Mouse (Mus musculus): ENCODE measurements at regions not wholly inside any gene's neighbourhood (a gene's known extent, or its start where the extent isn't known, plus 50 kb on each side); places are given as distances from the start of the nearest gene placed in this dataset.

DNA sequence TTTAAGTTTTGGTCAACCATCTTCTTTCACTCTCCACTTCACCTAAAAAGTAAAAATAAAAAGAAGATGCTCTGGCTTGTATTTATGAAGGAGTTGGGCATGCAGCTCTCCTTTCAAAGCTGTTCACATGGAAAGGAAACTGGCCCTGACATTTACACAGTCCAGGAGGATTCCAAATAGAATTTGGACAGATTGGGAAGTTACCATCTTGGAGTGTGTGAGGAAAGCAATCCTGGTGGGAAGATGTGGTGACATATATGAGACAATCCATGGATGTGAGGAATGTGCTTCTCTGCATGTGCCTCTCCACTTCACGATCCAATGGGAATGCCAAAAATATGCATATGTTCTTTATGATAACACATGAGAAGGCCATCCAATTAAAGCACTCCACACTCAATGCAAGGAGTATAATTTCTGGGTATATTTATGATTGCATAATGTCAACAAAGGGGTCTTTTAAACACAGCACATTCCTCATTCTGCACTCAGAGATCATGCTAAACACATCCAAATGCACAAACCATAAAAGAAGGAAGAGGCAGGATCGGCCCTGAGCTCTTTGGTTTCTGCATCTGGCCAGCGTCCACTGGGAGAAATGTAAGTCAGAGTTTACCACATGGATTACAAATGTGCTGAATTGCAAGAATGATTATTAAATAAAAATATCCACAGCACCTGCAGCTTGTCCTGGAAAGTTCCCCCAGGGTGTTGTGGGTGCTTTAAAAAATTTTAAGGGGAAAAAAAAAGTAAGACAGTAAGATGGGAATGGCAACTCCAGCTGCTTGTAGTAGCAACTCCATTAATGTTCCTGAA, 100.1 kb upstream of the Osr1 start:
- TF ChIP-seq ZMIZ1 (IDR thresholded peaks at IDR 0.05; ENCODE audit: low read depth, low read length) (no peak), NRF1 (IDR thresholded peaks at IDR 0.05; ENCODE audit: low read depth, low read length) (no peak), ZC3H11A (IDR thresholded peaks at IDR 0.05; ENCODE audit: low read depth, low read length) (no peak)
